Mouse (Mus musculus): ENCODE measurements around the gene Enpp7.

The Enpp7 gene

GRCm38 (mm10) chr11:118997182-118997581 lies 9.2 kb downstream of the Enpp7 start:
- no peak for DNase-seq (ENCODE audit: low read depth, low spot score)

GRCm38 (mm10) chr11:118998540-118999265 lies 10.7 kb downstream of the Enpp7 start:
- DNase-seq (ENCODE audit: low read depth, low spot score), result peak; percentile 41

- DNase-seq (ENCODE audit: low read depth, low spot score), result no peak
Measured at GRCm38 (mm10) chr11:118999361-118999804, 11.4 kb downstream of the Enpp7 start.

- no peak for DNase-seq (ENCODE audit: low read depth, low spot score)
Measured at GRCm38 (mm10) chr11:119000877-119001276, 12.9 kb downstream of the Enpp7 start.

GRCm38 (mm10) chr11:119001493-119002128 lies 13.6 kb downstream of the Enpp7 start:
- DNase-seq (ENCODE audit: low read depth, low spot score), result no peak

- no peak for DNase-seq (ENCODE audit: low read depth, low spot score)
Measured at GRCm38 (mm10) chr11:119005547-119006275, 17.7 kb downstream of the Enpp7 start.

- DNase-seq (ENCODE audit: low read depth, low spot score), result no peak
Measured at GRCm38 (mm10) chr11:119006462-119006861, 18.5 kb downstream of the Enpp7 start.

- DNase-seq (ENCODE audit: low read depth, low spot score), result no peak
Measured at GRCm38 (mm10) chr11:119007461-119008456, 19.8 kb downstream of the Enpp7 start.

- DNase-seq (ENCODE audit: low read depth, low spot score), result no peak
Measured at GRCm38 (mm10) chr11:119014455-119014854, 26.5 kb downstream of the Enpp7 start.

- no peak for DNase-seq (ENCODE audit: low read depth, low spot score)
Measured at GRCm38 (mm10) chr11:119017506-119017905, 29.5 kb downstream of the Enpp7 start.

- DNase-seq (ENCODE audit: low read depth, low spot score), result no peak
Measured at GRCm38 (mm10) chr11:119021180-119021579, 33.2 kb downstream of the Enpp7 start.

- no peak for DNase-seq (ENCODE audit: low read depth, low spot score)
Measured at GRCm38 (mm10) chr11:119022068-119022894, 34.3 kb downstream of the Enpp7 start.

- DNase-seq (ENCODE audit: low read depth, low spot score), result no peak
Measured at GRCm38 (mm10) chr11:119022895-119023615, 35.1 kb downstream of the Enpp7 start, which contains the start of gene Cbx2. Gene Cbx2, plus strand, starts transcription at chr11:119022962.

GRCm38 (mm10) chr11:119023616-119023980 lies 35.6 kb downstream of the Enpp7 start:
- no peak for DNase-seq (ENCODE audit: low read depth, low spot score)

- DNase-seq (ENCODE audit: low read depth, low spot score), result no peak
Measured at GRCm38 (mm10) chr11:119024260-119024659, 36.3 kb downstream of the Enpp7 start.

- DNase-seq (ENCODE audit: low read depth, low spot score), result no peak
Measured at GRCm38 (mm10) chr11:119026203-119026602, 38.2 kb downstream of the Enpp7 start.

GRCm38 (mm10) chr11:119033874-119034558 lies 46.0 kb downstream of the Enpp7 start:
- DNase-seq (ENCODE audit: low read depth, low spot score), result no peak

GRCm38 (mm10) chr11:119034635-119035034 lies 46.6 kb downstream of the Enpp7 start:
- no peak for DNase-seq (ENCODE audit: low read depth, low spot score)

- DNase-seq (ENCODE audit: low read depth, low spot score), result no peak
Measured at GRCm38 (mm10) chr11:119035094-119035685, 47.2 kb downstream of the Enpp7 start.
